Mouse (Mus musculus): ENCODE data around the gene Uhmk1.

DNA sequence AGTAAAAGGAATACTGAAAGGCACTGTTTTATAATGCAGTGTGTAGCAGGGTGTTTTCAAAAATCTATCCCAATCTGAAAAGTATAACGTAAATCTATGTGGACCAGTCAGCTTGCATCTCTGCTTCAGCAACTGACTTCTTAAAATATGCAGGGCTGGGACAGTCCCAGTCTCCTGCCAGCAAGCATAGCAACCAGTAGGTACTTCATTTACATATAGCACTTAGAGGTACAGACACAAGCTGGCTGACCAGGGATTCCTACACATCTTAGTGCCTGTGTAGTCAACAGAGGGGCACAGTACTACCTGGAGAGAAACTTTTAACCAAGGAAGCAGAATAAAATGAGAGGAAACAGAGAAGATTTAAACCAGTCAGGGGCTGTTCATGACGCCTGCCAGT is 62.6 kb downstream of the Uhmk1 start:
- no peak for TF ChIP-seq POLR2A (IDR thresholded peaks at IDR 0.05; ENCODE audit: borderline replicate concordance, control insufficient read depth, low read depth, low read length)
- TF ChIP-seq CTCF (IDR thresholded peaks at IDR 0.05; ENCODE audit: control insufficient read depth, insufficient read depth, low read length) = no peak

All from bone marrow, adult 2 months (tissue).